Mouse (Mus musculus) fibroblast of lung, adult 2 months (primary cell): ENCODE data around the gene Sh3d19.

Experiments used
- DNase-seq: peaks from one replicate; pipeline ENCODE4 v3.0.0-alpha.2; 2011; ENCODE audit warnings: low read depth

The Sh3d19 gene

GRCm38 (mm10) chr3:86139660-86140059 is 168.8 kb downstream of the Sh3d19 start:
- DNase-seq: no peak

GRCm38 (mm10) chr3:86141366-86141765 is 170.5 kb downstream of the Sh3d19 start:
- DNase-seq: no peak

GRCm38 (mm10) chr3:86141886-86142262 is 171.0 kb downstream of the Sh3d19 start:
- DNase-seq: no peak

- DNase-seq: peak; percentile 95
Measured at GRCm38 (mm10) chr3:86142263-86142933, 171.5 kb downstream of the Sh3d19 start, which contains the start of gene Rps3a1. Gene Rps3a1, minus strand, starts transcription at chr3:86142702.

GRCm38 (mm10) chr3:86142934-86143317 is 172.0 kb downstream of the Sh3d19 start:
- no peak for DNase-seq

GRCm38 (mm10) chr3:86143343-86143742 is 172.4 kb downstream of the Sh3d19 start:
- DNase-seq: no peak

- DNase-seq: no peak
Measured at GRCm38 (mm10) chr3:86149063-86149462, 178.2 kb downstream of the Sh3d19 start.

GRCm38 (mm10) chr3:86149521-86149920 is 178.6 kb downstream of the Sh3d19 start:
- DNase-seq: no peak

GRCm38 (mm10) chr3:86168841-86169425 is 198.0 kb downstream of the Sh3d19 start:
- peak; percentile 38 for DNase-seq

GRCm38 (mm10) chr3:86179714-86180113 is 208.8 kb downstream of the Sh3d19 start:
- DNase-seq: no peak
